Mouse (Mus musculus) lung, embryonic 14.5 days (tissue): ENCODE data around the gene Prss48. TPM values are rescaled to one million over a fixed set of nuclear protein-coding genes. Genes with fewer than 3 reads are reported as not detected.
A peak's percentile ranks its signal among the peaks of the same experiment; 100 is the strongest.

Experiments
- ATAC-seq: fragments of 200-750 bp; cut with Nextera tagmentation; 2 replicates; pipeline ENCODE4 v1.8.0; 2017; ENCODE audit warnings: mild to moderate bottlenecking, moderate TSS enrichment, moderate library complexity; ENCODE audit not compliant: insufficient read depth
- DNase-seq: peaks from one replicate; pipeline ENCODE4 v3.0.0-alpha.2; 2015
- H3K27ac ChIP-seq: fragments of 300-500 bp; sonication (generic); 2 replicates; pipeline ENCODE4 v1.5.1; 2014; ENCODE audit warnings: low read depth, mild to moderate bottlenecking, moderate library complexity
- H3K27me3 ChIP-seq: fragments of 300-500 bp; sonication (generic); 2 replicates; pipeline ENCODE4 v1.6.1; 2014; ENCODE audit warnings: low read length, control low read depth; ENCODE audit not compliant: insufficient read depth
- H3K36me3 ChIP-seq: fragments of 300-500 bp; sonication (generic); 2 replicates; pipeline ENCODE4 v1.6.1; 2014; ENCODE audit warnings: control low read depth; ENCODE audit not compliant: insufficient read depth
- H3K4me1 ChIP-seq: fragments of 300-500 bp; sonication (generic); 2 replicates; pipeline ENCODE4 v1.6.1; 2014; ENCODE audit warnings: antibody characterized with exemption, control low read depth; ENCODE audit not compliant: insufficient read depth
- H3K4me2 ChIP-seq: fragments of 300-500 bp; sonication (generic); 2 replicates; pipeline ENCODE4 v1.6.1; 2014; ENCODE audit warnings: mild to moderate bottlenecking
- H3K4me3 ChIP-seq: fragments of 300-500 bp; sonication (generic); 2 replicates; pipeline ENCODE4 v1.5.1; 2014; ENCODE audit warnings: low read depth, low read length
- H3K9ac ChIP-seq: fragments of 300-500 bp; sonication (generic); 2 replicates; pipeline ENCODE4 v1.6.1; 2014
- H3K9me3 ChIP-seq: fragments of 300-500 bp; sonication (generic); 2 replicates; pipeline ENCODE4 v1.6.1; 2016; ENCODE audit warnings: low read depth, low read length, control low read depth
- CTCF ChIP-seq: IDR thresholded peaks from 2 replicates; pipeline ENCODE4 v1.5.1; 2016; ENCODE audit warnings: antibody characterized with exemption, low read depth
- WGBS: fragments of 180-500 bp; shearing (Covaris S2); extraction: QIAGEN DNeasy Blood & Tissue Kit; methylation state at CpG from one replicate; pipeline ENCODE4 v1.1.7; 2014; 5-methylcytosine and 5-hydroxymethylcytosine counted together
- polyA plus RNA-seq: library from polyadenylated mRNA; unstranded; fragments of >200 nt; fragmentation: Nextera tagmentation; extraction: Ambion mirVana; gene quantifications from 2 replicates; pipeline ENCODE4 v1.2.1, GENCODE M21; 2014

Prss48 gene
- 0.27 and 0.46 TPM in 2 replicates for polyA plus RNA-seq

GRCm38 (mm10) chr3:86002423-86002822 is at the start of gene Prss48:
Gene Prss48, minus strand, starts transcription at chr3:86002491.
- WGBS = 77% methylated on average over 17 of the region's 17 CpGs
- TF ChIP-seq CTCF = peak; percentile 50
- Histone ChIP-seq H3K27ac (peak within 1 kb of the TSS; percentile 40; the same call in 1 of the 2 replicates), H3K36me3 (no peaks in the 10 kb centered on the region), H3K4me3 (no peak within 1 kb of the TSS), H3K4me1 (no peaks in the 10 kb centered on the region), H3K9me3 (no peaks in the 10 kb centered on the region), H3K27me3 (no peaks in the 10 kb centered on the region), H3K9ac (no peak within 1 kb of the TSS), H3K4me2 (no peak within 1 kb of the TSS)
- DNase-seq (peak; percentile 19), ATAC-seq (no peak)

- ATAC-seq = no peak
- Histone ChIP-seq H3K27me3 (no peaks in the 10 kb centered on the region), H3K9ac (no peak overlapping the region), H3K9me3 (0 out of 2 replicates have a peak, but pooled peaks cover 4% of the 10 kb centered on the region), H3K4me3 (no peak overlapping the region), H3K36me3 (peaks cover 5% of the 10 kb centered on the region; the same call in 1 of the 2 replicates), H3K27ac (no peak overlapping the region), H3K4me1 (no peaks in the 10 kb centered on the region), H3K4me2 (no peak overlapping the region)
- DNase-seq = no peak
- 85% methylated on average over 2 of the region's 2 CpGs for WGBS
- TF ChIP-seq CTCF = no peak
Observed at GRCm38 (mm10) chr3:86049041-86049440, 46.8 kb upstream of the Prss48 start.

- Histone ChIP-seq H3K27ac (no peak overlapping the region), H3K9ac (no peak overlapping the region), H3K4me1 (no peaks in the 10 kb centered on the region), H3K4me3 (no peak overlapping the region), H3K36me3 (peaks cover 6% of the 10 kb centered on the region; the same call in 1 of the 2 replicates), H3K9me3 (0 out of 2 replicates have a peak, but pooled peaks cover 4% of the 10 kb centered on the region), H3K4me2 (no peak overlapping the region), H3K27me3 (no peaks in the 10 kb centered on the region)
- DNase-seq (no peak), ATAC-seq (no peak)
- TF ChIP-seq CTCF = no peak
- WGBS = 91% methylated on average over 9 of the region's 9 CpGs
Observed at GRCm38 (mm10) chr3:86047686-86048408, 45.6 kb upstream of the Prss48 start.

GRCm38 (mm10) chr3:86040286-86041201 is 38.3 kb upstream of the Prss48 start:
- peak; percentile 75 for ATAC-seq
- TF ChIP-seq CTCF = no peak
- peaks cover 15% of the 10 kb centered on the region for H3K4me1 ChIP-seq
- H3K9me3 ChIP-seq = no peaks in the 10 kb centered on the region
- 45% methylated on average over 14 of the region's 14 CpGs for WGBS
- H3K36me3 ChIP-seq = 0 out of 2 replicates have a peak, but pooled peaks cover 5% of the 10 kb centered on the region
- H3K27ac ChIP-seq = peak overlapping the region; percentile 85
- DNase-seq = peak; percentile 85
- H3K4me3 ChIP-seq = peak overlapping the region; percentile 12; the same call in 1 of the 2 replicates
- peak overlapping the region; percentile 44 for H3K4me2 ChIP-seq
- no peaks in the 10 kb centered on the region for H3K27me3 ChIP-seq
- no peak overlapping the region for H3K9ac ChIP-seq

GRCm38 (mm10) chr3:86038648-86039047 is 36.4 kb upstream of the Prss48 start:
- Histone ChIP-seq H3K36me3 (0 out of 2 replicates have a peak, but pooled peaks cover 5% of the 10 kb centered on the region), H3K4me3 (no peak overlapping the region), H3K27ac (peak overlapping the region; percentile 90), H3K4me1 (peaks cover 15% of the 10 kb centered on the region), H3K27me3 (no peaks in the 10 kb centered on the region), H3K9ac (no peak overlapping the region), H3K4me2 (peak overlapping the region; percentile 43), H3K9me3 (no peaks in the 10 kb centered on the region)
- ATAC-seq = peak; percentile 87
- TF ChIP-seq CTCF = no peak
- 18% methylated on average over 3 of the region's 3 CpGs for WGBS
- peak; percentile 79 for DNase-seq

GRCm38 (mm10) chr3:86037926-86038484 is 35.7 kb upstream of the Prss48 start:
- ATAC-seq = peak; percentile 54; the same call in 1 of the 2 replicates
- 51% methylated on average over 9 of the region's 9 CpGs for WGBS
- no peaks in the 10 kb centered on the region for H3K9me3 ChIP-seq
- H3K27ac ChIP-seq = peak overlapping the region; percentile 90; the same call in 1 of the 2 replicates
- H3K4me1 ChIP-seq = peaks cover 15% of the 10 kb centered on the region
- H3K27me3 ChIP-seq = no peaks in the 10 kb centered on the region
- no peak overlapping the region for H3K4me3 ChIP-seq
- no peak overlapping the region for H3K4me2 ChIP-seq
- H3K36me3 ChIP-seq = 0 out of 2 replicates have a peak, but pooled peaks cover 5% of the 10 kb centered on the region
- H3K9ac ChIP-seq = no peak overlapping the region
- DNase-seq = peak; percentile 60
- TF ChIP-seq CTCF = no peak
